Mouse (Mus musculus): ENCODE measurements around the gene Dis3l2. TPM values are rescaled to one million over a fixed set of nuclear protein-coding genes. Genes with fewer than 3 reads are reported as not detected.

Dis3l2 gene
- polyA plus RNA-seq, 1 experiment from 2014 or later: 34.3 TPM

DNA sequence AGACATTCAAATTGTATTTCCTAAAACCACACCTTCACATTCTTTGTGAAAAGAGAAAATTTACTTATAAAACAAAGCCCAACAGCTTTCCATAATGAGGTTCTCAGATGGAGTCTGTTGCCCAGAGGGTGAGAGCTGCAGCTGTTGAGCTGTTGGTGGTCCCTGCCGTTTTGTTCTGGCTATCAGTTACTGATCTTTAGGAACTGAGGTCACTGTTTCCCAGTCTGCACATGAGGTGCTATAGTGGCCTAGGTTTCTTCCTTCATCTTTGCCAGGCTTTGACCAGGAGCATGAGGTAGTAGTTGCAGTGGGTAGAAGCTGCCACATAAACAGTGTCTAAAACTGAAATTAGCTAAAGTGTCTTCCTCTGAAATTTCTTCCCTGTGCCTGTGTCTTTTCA, 155.8 kb downstream of the Dis3l2 start:
- Histone ChIP-seq H3K27me3 (replicated peaks; ENCODE audit: low read depth, poor library complexity, severe bottlenecking) (no peaks in the 10 kb centered on the region), H3K36me3 (replicated peaks) (peaks cover 21% of the 10 kb centered on the region), H3K9me3 (no peaks in the 10 kb centered on the region), H3K4me1 (no peaks in the 10 kb centered on the region), H3K4me3 (no peak overlapping the region), H3K27ac (replicated peaks) (no peak overlapping the region)
- 41% methylated on average over 1 of the region's 1 CpGs for WGBS
- no peak for DNase-seq (ENCODE audit: low spot score)

DNA sequence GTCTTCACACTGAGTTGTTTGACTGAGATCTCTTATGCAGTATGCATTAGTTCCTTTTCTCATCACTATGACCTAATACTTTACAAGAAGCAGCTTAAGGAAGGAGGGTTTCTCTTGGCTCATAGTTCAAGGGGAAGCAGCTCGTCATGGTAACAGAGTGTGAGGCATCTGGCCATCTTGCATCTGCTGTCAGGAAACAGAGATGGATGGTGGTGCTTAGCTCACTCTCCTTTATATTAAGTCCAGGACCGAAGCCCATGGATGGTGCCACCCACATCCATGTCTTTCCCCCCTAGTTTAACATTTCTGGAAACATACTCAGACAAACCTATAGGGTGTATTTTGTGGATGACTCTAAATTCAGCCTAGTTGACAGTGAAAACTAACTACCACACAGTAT, 170.1 kb downstream of the Dis3l2 start:
- Histone ChIP-seq H3K36me3 (replicated peaks) (peaks cover 12% of the 10 kb centered on the region), H3K4me1 (no peaks in the 10 kb centered on the region), H3K9me3 (no peaks in the 10 kb centered on the region), H3K27ac (replicated peaks) (no peak overlapping the region), H3K27me3 (replicated peaks; ENCODE audit: low read depth, poor library complexity, severe bottlenecking) (no peaks in the 10 kb centered on the region), H3K4me3 (no peak overlapping the region)
- no peak for DNase-seq (ENCODE audit: low spot score)
- WGBS: 84% methylated on average over 2 of the region's 2 CpGs

DNA sequence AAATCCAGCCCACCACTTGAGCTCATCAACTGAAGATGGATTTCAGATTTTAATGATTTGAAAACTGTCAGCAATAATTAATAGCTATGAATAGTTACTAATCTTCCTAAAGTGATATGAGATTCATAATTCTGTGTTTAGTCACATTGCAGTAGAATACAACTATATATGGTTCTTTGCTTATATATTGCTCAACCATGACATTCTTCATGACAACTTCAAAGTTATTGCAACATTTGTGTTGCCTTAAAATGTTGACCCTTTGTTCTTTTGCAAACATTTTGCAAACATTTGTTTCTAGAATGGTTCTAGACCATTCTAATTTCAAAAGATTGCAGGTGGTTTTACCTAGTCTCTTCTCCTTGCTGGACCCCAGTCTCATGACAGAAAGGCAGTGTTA, 175.1 kb downstream of the Dis3l2 start:
- DNase-seq (ENCODE audit: low spot score): no peak
- peaks cover 4% of the 10 kb centered on the region for H3K36me3 ChIP-seq (replicated peaks)
- H3K4me1 ChIP-seq: no peaks in the 10 kb centered on the region
- no peak overlapping the region for H3K4me3 ChIP-seq
- no peaks in the 10 kb centered on the region for H3K9me3 ChIP-seq
- H3K27me3 ChIP-seq (replicated peaks; ENCODE audit: low read depth, poor library complexity, severe bottlenecking): no peaks in the 10 kb centered on the region
- H3K27ac ChIP-seq (replicated peaks): no peak overlapping the region

DNA sequence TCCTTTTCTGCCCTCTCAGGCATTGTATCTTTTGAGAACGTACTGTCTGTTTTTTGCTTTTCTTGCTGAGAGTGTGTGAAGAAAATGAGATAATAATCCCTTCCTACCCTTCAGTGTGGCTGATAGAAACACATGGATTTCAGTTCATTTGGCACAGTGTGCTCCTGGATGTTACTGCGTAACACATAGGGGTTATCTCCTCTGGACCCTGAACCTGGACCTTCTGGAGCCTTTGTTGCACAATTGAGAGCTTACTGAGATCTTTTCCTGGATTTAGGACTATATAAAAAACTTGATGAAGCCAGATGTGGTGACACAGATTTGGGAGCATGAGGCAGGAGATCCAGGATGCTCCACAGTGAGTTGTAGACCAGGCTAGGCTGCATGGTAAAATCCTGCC, 175.9 kb downstream of the Dis3l2 start:
- Histone ChIP-seq H3K27me3 (replicated peaks; ENCODE audit: low read depth, poor library complexity, severe bottlenecking) (no peaks in the 10 kb centered on the region), H3K36me3 (replicated peaks) (peaks cover 4% of the 10 kb centered on the region), H3K4me1 (no peaks in the 10 kb centered on the region), H3K27ac (replicated peaks) (no peak overlapping the region), H3K9me3 (no peaks in the 10 kb centered on the region), H3K4me3 (no peak overlapping the region)
- no peak for DNase-seq (ENCODE audit: low spot score)
- WGBS: 91% methylated on average over 2 of the region's 2 CpGs

DNA sequence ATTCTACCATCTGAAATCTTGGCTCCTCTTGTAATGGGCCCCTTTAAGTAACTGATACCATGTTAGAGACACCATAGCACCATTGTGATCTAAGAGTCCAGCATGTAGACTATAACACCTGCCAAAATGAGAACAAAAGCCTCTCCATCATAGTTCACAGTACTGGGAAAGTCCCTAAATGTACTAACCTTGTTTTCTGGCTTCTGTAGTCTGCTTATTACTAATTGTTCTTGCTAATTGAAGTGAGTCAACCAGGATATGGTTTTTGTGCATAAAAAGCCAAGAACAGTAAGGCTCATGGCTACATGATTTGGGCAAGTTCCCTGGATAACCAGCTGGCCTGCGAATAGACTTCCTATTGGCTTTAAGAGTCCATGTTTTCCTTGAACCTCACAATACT, 183.5 kb downstream of the Dis3l2 start:
- no peak for DNase-seq (ENCODE audit: low spot score)
- no peaks in the 10 kb centered on the region for H3K27me3 ChIP-seq (replicated peaks; ENCODE audit: low read depth, poor library complexity, severe bottlenecking)
- H3K9me3 ChIP-seq: no peaks in the 10 kb centered on the region
- no peaks in the 10 kb centered on the region for H3K36me3 ChIP-seq (replicated peaks)
- 95% methylated on average over 1 of the region's 1 CpGs for WGBS
- H3K4me3 ChIP-seq: no peak overlapping the region
- H3K4me1 ChIP-seq: no peaks in the 10 kb centered on the region
- no peak overlapping the region for H3K27ac ChIP-seq (replicated peaks)

DNA sequence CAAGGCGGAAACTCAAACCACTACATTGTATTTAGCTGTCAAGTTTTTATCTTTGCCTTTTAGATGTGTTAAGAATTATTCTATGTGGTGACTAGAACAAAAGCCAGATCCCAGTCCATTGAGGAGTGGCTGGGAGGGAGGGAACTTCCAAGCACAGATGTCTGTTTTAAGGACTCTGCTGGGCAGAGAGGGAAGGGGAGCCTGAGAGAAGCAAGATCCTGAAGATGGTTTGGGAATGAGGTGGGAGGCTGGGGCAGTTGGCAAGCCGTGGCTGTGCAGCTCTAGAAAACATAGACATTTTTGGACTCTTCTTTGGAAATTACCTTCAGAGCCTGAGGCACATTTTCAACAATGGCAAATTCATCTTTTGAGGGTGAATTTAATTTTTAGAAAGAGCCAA, 208.9 kb downstream of the Dis3l2 start:
- H3K4me3 ChIP-seq: no peak overlapping the region
- no peak for DNase-seq (ENCODE audit: low spot score)
- H3K27ac ChIP-seq (replicated peaks): no peak overlapping the region
- no peaks in the 10 kb centered on the region for H3K36me3 ChIP-seq (replicated peaks)
- H3K9me3 ChIP-seq: no peaks in the 10 kb centered on the region
- no peaks in the 10 kb centered on the region for H3K4me1 ChIP-seq
- no peaks in the 10 kb centered on the region for H3K27me3 ChIP-seq (replicated peaks; ENCODE audit: low read depth, poor library complexity, severe bottlenecking)
- WGBS: 80% methylated on average over 2 of the region's 2 CpGs

DNA sequence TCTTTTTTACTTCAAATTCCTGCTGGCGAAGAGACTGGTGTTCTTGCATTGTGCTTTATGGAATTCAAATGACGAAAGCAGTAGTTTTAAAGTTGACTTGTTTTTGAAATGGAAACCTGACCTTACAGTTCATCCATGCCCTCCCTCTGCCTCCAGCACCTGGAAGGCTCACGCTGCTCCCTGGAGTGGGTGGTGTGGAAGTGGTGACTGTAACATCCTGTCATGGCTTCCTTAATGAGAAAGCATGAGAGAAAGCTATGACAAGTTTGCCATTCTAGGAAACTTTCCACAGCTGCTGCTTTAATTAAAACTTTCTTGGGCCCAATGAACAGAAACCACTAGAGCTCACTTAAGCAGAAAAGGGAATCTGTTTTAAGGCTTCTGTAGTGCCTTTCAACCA, 210.3 kb downstream of the Dis3l2 start:
- 85% methylated on average over 3 of the region's 3 CpGs for WGBS

DNA sequence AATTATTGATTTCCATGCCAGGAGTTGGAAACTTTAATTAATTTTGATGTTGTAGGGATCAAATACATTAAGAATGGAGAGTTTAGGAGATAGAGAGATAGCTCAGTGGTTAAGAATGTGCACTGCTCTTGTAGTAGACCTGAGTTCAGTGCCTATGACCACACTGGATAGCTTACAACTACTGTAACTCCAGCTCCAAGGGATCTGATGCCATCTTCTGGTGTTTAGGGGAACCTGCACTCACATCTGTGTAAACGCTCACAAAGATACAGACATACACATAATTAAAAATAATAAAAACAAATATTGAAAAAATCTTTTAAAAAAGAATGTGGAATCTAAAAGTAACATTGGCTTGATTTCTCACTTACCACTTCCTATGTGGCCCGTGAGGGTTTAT, 211.1 kb downstream of the Dis3l2 start:
- DNase-seq (ENCODE audit: low spot score): no peak
- H3K27ac ChIP-seq (replicated peaks): no peak overlapping the region
- no peaks in the 10 kb centered on the region for H3K4me1 ChIP-seq
- H3K9me3 ChIP-seq: no peaks in the 10 kb centered on the region
- 94% methylated on average over 2 of the region's 2 CpGs for WGBS
- H3K36me3 ChIP-seq (replicated peaks): no peaks in the 10 kb centered on the region
- no peaks in the 10 kb centered on the region for H3K27me3 ChIP-seq (replicated peaks; ENCODE audit: low read depth, poor library complexity, severe bottlenecking)
- no peak overlapping the region for H3K4me3 ChIP-seq

More for the DNA sequence above, 210.3 kb downstream of the Dis3l2 start:
- H3K4me1 ChIP-seq: no peaks in the 10 kb centered on the region
- H3K27me3 ChIP-seq (replicated peaks; ENCODE audit: low read depth, poor library complexity, severe bottlenecking): no peaks in the 10 kb centered on the region
- H3K4me3 ChIP-seq: no peak overlapping the region
- no peaks in the 10 kb centered on the region for H3K9me3 ChIP-seq
- H3K36me3 ChIP-seq (replicated peaks): no peaks in the 10 kb centered on the region
- no peak for DNase-seq (ENCODE audit: low spot score)
- no peak overlapping the region for H3K27ac ChIP-seq (replicated peaks)

DNA sequence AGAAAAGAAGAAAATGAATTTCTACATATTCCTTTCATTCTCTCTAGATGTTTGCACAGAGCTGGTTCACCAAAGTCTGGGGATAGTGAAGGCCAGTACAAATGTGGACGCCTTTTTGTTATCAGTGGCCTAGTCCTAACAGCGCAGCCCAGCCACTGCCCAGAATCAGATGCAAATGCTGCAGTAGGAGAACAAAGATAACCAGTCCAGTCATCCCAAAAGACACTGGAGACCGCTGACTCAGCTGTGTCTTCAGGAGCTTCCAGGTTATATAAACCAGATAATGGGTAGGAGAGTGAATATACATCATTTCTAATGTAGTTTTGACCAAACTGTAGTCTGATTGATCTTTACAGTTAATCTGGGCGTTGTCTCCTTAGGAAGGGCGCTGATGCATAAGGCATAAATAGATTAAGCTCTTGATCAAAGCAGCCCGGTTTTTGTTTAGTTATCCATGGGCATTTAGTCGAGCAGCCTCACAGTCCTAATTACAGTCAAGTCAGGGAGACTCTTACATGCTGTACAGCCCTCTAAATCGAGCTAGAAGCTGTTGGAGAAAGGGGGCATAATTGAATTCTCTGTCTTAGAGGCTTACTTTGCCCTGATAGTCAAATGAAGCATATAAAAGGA, 212.9 kb downstream of the Dis3l2 start:
- Histone ChIP-seq H3K27me3 (replicated peaks; ENCODE audit: low read depth, poor library complexity, severe bottlenecking) (no peaks in the 10 kb centered on the region), H3K4me1 (no peaks in the 10 kb centered on the region), H3K27ac (replicated peaks) (no peak overlapping the region), H3K4me3 (no peak overlapping the region), H3K36me3 (replicated peaks) (no peaks in the 10 kb centered on the region), H3K9me3 (no peaks in the 10 kb centered on the region)
- 79% methylated on average over 8 of the region's 8 CpGs for WGBS
- DNase-seq (ENCODE audit: low spot score): no peak

DNA sequence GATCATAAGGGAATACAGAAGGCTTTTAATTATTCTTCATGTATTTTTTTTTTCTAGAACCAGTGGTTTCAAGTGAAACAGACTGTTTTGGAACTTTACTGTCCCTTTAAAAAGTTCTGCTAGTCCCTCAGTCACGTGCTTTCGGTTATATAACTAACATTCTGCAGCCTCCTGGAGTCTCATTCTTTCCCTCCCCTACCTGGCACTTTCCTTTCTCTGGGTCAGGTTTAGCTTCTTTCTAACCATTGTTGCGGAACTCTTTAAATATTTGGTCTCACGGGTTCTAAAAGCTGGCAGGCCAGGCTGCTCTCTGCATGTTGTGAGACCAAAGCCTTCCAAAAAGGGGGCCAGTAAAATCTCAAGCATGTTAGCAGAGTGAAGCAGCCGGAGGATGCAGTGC, 222.2 kb downstream of the Dis3l2 start:
- Histone ChIP-seq H3K27me3 (replicated peaks; ENCODE audit: low read depth, poor library complexity, severe bottlenecking) (no peaks in the 10 kb centered on the region), H3K27ac (replicated peaks) (no peak overlapping the region), H3K36me3 (replicated peaks) (peaks cover 2% of the 10 kb centered on the region; the same call in 1 of the 2 replicates), H3K9me3 (no peaks in the 10 kb centered on the region), H3K4me1 (no peaks in the 10 kb centered on the region), H3K4me3 (no peak overlapping the region)
- no peak for DNase-seq (ENCODE audit: low spot score)
- WGBS: 76% methylated on average over 5 of the region's 5 CpGs

DNA sequence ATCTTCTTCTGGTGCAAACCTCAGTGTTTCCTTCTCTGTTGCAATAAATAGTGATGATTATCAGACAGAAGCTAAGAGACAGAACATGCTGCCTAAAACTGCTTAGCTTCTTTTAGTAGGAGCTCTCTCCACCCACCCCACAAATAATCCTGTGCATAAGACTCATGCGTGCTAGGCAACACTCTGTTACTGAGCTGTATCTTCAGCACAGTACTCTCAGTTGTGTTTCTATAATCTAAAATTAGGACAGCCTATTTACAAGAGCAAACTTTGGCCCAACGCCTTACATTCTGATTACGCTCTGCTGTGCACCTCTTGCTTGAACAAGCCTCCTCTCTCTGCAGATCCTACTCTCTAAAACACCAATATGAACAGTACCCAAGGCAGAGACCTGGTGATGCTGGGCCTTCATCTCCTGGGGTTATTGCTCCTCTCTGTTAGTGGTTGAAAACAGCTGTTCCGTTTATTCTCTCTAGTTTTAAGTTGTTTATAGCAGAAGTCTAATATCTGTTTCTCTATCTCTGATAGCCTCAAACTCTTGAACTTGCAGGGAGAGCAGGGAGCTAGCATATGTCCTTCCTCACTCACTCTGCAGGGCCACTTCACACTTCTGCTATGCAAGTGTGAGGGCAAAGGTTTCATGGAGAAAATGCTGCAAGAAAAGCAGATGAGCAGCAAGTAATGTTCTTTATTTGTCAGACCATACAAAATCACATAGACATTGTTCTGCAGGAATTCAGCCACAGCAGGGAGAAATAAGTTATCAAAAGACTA, 228.2 kb downstream of the Dis3l2 start:
- H3K27me3 ChIP-seq (replicated peaks; ENCODE audit: low read depth, poor library complexity, severe bottlenecking): no peaks in the 10 kb centered on the region
- no peaks in the 10 kb centered on the region for H3K4me1 ChIP-seq
- H3K4me3 ChIP-seq: no peak overlapping the region
- DNase-seq (ENCODE audit: low spot score): no peak
- 90% methylated on average over 4 of the region's 4 CpGs for WGBS
- no peak overlapping the region for H3K27ac ChIP-seq (replicated peaks)
- no peaks in the 10 kb centered on the region for H3K9me3 ChIP-seq
- H3K36me3 ChIP-seq (replicated peaks): peaks cover 14% of the 10 kb centered on the region; the same call in 1 of the 2 replicates

DNA sequence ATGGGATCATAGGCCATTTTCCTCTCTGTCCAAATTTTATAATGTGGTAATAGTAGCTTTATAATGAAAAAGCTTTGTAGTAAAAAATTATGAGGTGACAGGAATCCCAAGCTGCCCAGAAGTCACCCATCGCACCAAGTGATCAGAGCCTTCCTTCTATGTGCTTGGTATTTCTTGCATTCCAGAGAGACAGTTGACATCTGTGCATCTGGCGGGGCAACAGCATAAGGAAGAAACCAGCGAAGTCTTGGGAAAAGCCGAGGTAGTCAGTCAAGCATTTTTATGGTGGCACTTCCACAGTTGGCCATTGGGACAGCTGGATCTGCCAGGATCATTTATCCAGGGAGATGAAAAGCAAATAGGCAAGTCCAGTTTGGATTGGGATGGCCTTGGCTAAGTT, 229.2 kb downstream of the Dis3l2 start:
- Histone ChIP-seq H3K4me1 (no peaks in the 10 kb centered on the region), H3K27ac (replicated peaks) (no peak overlapping the region), H3K36me3 (replicated peaks) (peaks cover 14% of the 10 kb centered on the region; the same call in 1 of the 2 replicates), H3K9me3 (no peaks in the 10 kb centered on the region), H3K27me3 (replicated peaks; ENCODE audit: low read depth, poor library complexity, severe bottlenecking) (no peaks in the 10 kb centered on the region), H3K4me3 (no peak overlapping the region)
- no peak for DNase-seq (ENCODE audit: low spot score)
- 94% methylated on average over 4 of the region's 4 CpGs for WGBS

DNA sequence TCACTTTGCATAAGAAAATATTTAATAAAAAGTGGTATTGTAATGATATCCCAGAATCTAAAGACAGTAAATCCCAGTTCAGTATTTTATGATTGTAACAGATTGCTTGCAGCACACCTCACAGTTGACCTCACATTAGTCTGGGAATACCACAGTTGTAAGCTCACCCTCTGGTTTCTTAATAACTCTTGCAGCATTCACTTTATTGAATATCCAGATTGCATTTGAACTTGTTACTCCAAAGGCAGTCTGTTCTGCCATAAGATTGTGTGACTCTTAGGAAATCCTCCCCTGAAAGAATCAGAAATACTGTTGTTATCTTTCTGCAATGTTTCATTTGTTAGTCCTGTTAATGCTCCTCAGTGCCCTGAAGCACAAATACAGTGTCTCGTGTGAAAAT, 230.0 kb downstream of the Dis3l2 start:
- H3K27me3 ChIP-seq (replicated peaks; ENCODE audit: low read depth, poor library complexity, severe bottlenecking): no peaks in the 10 kb centered on the region
- no peak overlapping the region for H3K4me3 ChIP-seq
- no peaks in the 10 kb centered on the region for H3K4me1 ChIP-seq
- no peaks in the 10 kb centered on the region for H3K9me3 ChIP-seq
- no peak overlapping the region for H3K27ac ChIP-seq (replicated peaks)
- H3K36me3 ChIP-seq (replicated peaks): peaks cover 14% of the 10 kb centered on the region; the same call in 1 of the 2 replicates
- 84% methylated on average over 1 of the region's 1 CpGs for WGBS
- no peak for DNase-seq (ENCODE audit: low spot score)

Measured in embryonic facial prominence, embryonic 10.5 days (tissue).